Mouse (Mus musculus): ENCODE measurements at regions not wholly inside any gene's neighbourhood (a gene's known extent, or its start where the extent isn't known, plus 50 kb on each side); places are given as distances from the start of the nearest gene placed in this dataset.

- no peaks in the 10 kb centered on the region for H3K36me3 ChIP-seq (ENCODE audit: control insufficient read depth, insufficient read depth, low read length)
- no peak overlapping the region for H3K9ac ChIP-seq (ENCODE audit: low read length)
- TF ChIP-seq EP300 (optimal IDR thresholded peaks at IDR 0.05), result no peak
- no peak for TF ChIP-seq CTCF (IDR thresholded peaks at IDR 0.05; ENCODE audit: low read depth)
- WGBS, result 14% methylated on average over 23 of the region's 23 CpGs
- DNase-seq (ENCODE audit: low spot score) (no peak), ATAC-seq (ENCODE audit: low FRiP score, low TSS enrichment) (no peak)
- H3K4me1 ChIP-seq (replicated peaks; ENCODE audit: control insufficient read depth, insufficient read depth), result no peaks in the 10 kb centered on the region
- no peak overlapping the region for H3K4me2 ChIP-seq (replicated peaks; ENCODE audit: low read depth)
- H3K4me3 ChIP-seq (ENCODE audit: low read depth, low read length), result no peak overlapping the region
- no peak overlapping the region for H3K27ac ChIP-seq (replicated peaks)
- H3K9me3 ChIP-seq (ENCODE audit: control insufficient read depth, low read length), result no peaks in the 10 kb centered on the region
- 0 out of 2 replicates have a peak, but pooled peaks cover 2% of the 10 kb centered on the region for H3K27me3 ChIP-seq (ENCODE audit: control insufficient read depth, insufficient read depth, low read length)
Measured at GRCm38 (mm10) chr5:37967106-37967913, 71.2 kb upstream of the Stx18 start.

- no peaks in the 10 kb centered on the region for H3K4me1 ChIP-seq (replicated peaks; ENCODE audit: control insufficient read depth, insufficient read depth)
- DNase-seq (ENCODE audit: low spot score), result no peak
- H3K27ac ChIP-seq (replicated peaks), result no peak overlapping the region
- no peak overlapping the region for H3K4me3 ChIP-seq (ENCODE audit: low read depth, low read length)
- TF ChIP-seq EP300 (optimal IDR thresholded peaks at IDR 0.05), result no peak
- TF ChIP-seq CTCF (IDR thresholded peaks at IDR 0.05; ENCODE audit: low read depth), result no peak
- H3K9me3 ChIP-seq (ENCODE audit: control insufficient read depth, low read length), result no peaks in the 10 kb centered on the region
- no peak overlapping the region for H3K9ac ChIP-seq (ENCODE audit: low read length)
- no peaks in the 10 kb centered on the region for H3K27me3 ChIP-seq (ENCODE audit: control insufficient read depth, insufficient read depth, low read length)
- H3K4me2 ChIP-seq (replicated peaks; ENCODE audit: low read depth), result no peak overlapping the region
- no peaks in the 10 kb centered on the region for H3K36me3 ChIP-seq (ENCODE audit: control insufficient read depth, insufficient read depth, low read length)
- WGBS, result 61% methylated on average over 8 of the region's 8 CpGs
- ATAC-seq (ENCODE audit: low FRiP score, low TSS enrichment), result no peak
Measured at GRCm38 (mm10) chr5:37963688-37964087, 74.9 kb upstream of the Stx18 start.

- Histone ChIP-seq H3K27ac (replicated peaks) (no peak overlapping the region), H3K27me3 (ENCODE audit: control insufficient read depth, insufficient read depth, low read length) (no peaks in the 10 kb centered on the region), H3K4me3 (ENCODE audit: low read depth, low read length) (no peak overlapping the region), H3K4me1 (replicated peaks; ENCODE audit: control insufficient read depth, insufficient read depth) (no peaks in the 10 kb centered on the region), H3K36me3 (ENCODE audit: control insufficient read depth, insufficient read depth, low read length) (no peaks in the 10 kb centered on the region), H3K9me3 (ENCODE audit: control insufficient read depth, low read length) (no peaks in the 10 kb centered on the region), H3K9ac (ENCODE audit: low read length) (no peak overlapping the region), H3K4me2 (replicated peaks; ENCODE audit: low read depth) (no peak overlapping the region)
- no peak for ATAC-seq (ENCODE audit: low FRiP score, low TSS enrichment)
- no peak for DNase-seq (ENCODE audit: low spot score)
- TF ChIP-seq EP300 (optimal IDR thresholded peaks at IDR 0.05) (no peak), CTCF (IDR thresholded peaks at IDR 0.05; ENCODE audit: low read depth) (no peak)
- 27% methylated on average over 3 of the region's 3 CpGs for WGBS
Measured at GRCm38 (mm10) chr5:37962513-37962912, 76.0 kb upstream of the Stx18 start.

- WGBS, result 54% methylated on average over 7 of the region's 7 CpGs
- no peak overlapping the region for H3K4me2 ChIP-seq (replicated peaks; ENCODE audit: low read depth)
- no peak for TF ChIP-seq CTCF (IDR thresholded peaks at IDR 0.05; ENCODE audit: low read depth)
- no peak for TF ChIP-seq EP300 (optimal IDR thresholded peaks at IDR 0.05)
Measured at GRCm38 (mm10) chr5:37960216-37960615, 78.3 kb upstream of the Stx18 start.

GRCm38 (mm10) chr5:37952096-37952495, 86.4 kb upstream of the Stx18 start:
- TF ChIP-seq EP300 (optimal IDR thresholded peaks at IDR 0.05) (no peak), CTCF (IDR thresholded peaks at IDR 0.05; ENCODE audit: low read depth) (peak; percentile 63)
- Histone ChIP-seq H3K4me2 (replicated peaks; ENCODE audit: low read depth) (no peak overlapping the region), H3K4me1 (replicated peaks; ENCODE audit: control insufficient read depth, insufficient read depth) (no peaks in the 10 kb centered on the region), H3K9me3 (ENCODE audit: control insufficient read depth, low read length) (no peaks in the 10 kb centered on the region), H3K9ac (ENCODE audit: low read length) (no peak overlapping the region), H3K27me3 (ENCODE audit: control insufficient read depth, insufficient read depth, low read length) (no peaks in the 10 kb centered on the region), H3K4me3 (ENCODE audit: low read depth, low read length) (no peak overlapping the region), H3K36me3 (ENCODE audit: control insufficient read depth, insufficient read depth, low read length) (no peaks in the 10 kb centered on the region), H3K27ac (replicated peaks) (no peak overlapping the region)
- no peak for ATAC-seq (ENCODE audit: low FRiP score, low TSS enrichment)
- DNase-seq (ENCODE audit: low spot score), result no peak
- 0% methylated on average over 1 of the region's 1 CpGs for WGBS

More at GRCm38 (mm10) chr5:37960216-37960615, 78.3 kb upstream of the Stx18 start:
- H3K27ac ChIP-seq (replicated peaks), result no peak overlapping the region
- no peak overlapping the region for H3K9ac ChIP-seq (ENCODE audit: low read length)
- H3K27me3 ChIP-seq (ENCODE audit: control insufficient read depth, insufficient read depth, low read length), result no peaks in the 10 kb centered on the region
- no peak overlapping the region for H3K4me3 ChIP-seq (ENCODE audit: low read depth, low read length)
- H3K4me1 ChIP-seq (replicated peaks; ENCODE audit: control insufficient read depth, insufficient read depth), result no peaks in the 10 kb centered on the region
- DNase-seq (ENCODE audit: low spot score) (no peak), ATAC-seq (ENCODE audit: low FRiP score, low TSS enrichment) (no peak)
- H3K36me3 ChIP-seq (ENCODE audit: control insufficient read depth, insufficient read depth, low read length), result no peaks in the 10 kb centered on the region
- no peaks in the 10 kb centered on the region for H3K9me3 ChIP-seq (ENCODE audit: control insufficient read depth, low read length)

GRCm38 (mm10) chr5:37932760-37933122, 105.8 kb upstream of the Stx18 start:
- Histone ChIP-seq H3K27me3 (ENCODE audit: control insufficient read depth, insufficient read depth, low read length) (no peaks in the 10 kb centered on the region), H3K4me3 (ENCODE audit: low read depth, low read length) (no peak overlapping the region), H3K9ac (ENCODE audit: low read length) (no peak overlapping the region), H3K27ac (replicated peaks) (no peak overlapping the region), H3K9me3 (ENCODE audit: control insufficient read depth, low read length) (no peaks in the 10 kb centered on the region), H3K4me2 (replicated peaks; ENCODE audit: low read depth) (no peak overlapping the region), H3K36me3 (ENCODE audit: control insufficient read depth, insufficient read depth, low read length) (no peaks in the 10 kb centered on the region), H3K4me1 (replicated peaks; ENCODE audit: control insufficient read depth, insufficient read depth) (no peaks in the 10 kb centered on the region)
- DNase-seq (ENCODE audit: low spot score) (no peak), ATAC-seq (ENCODE audit: low FRiP score, low TSS enrichment) (no peak)
- TF ChIP-seq CTCF (IDR thresholded peaks at IDR 0.05; ENCODE audit: low read depth) (no peak), EP300 (optimal IDR thresholded peaks at IDR 0.05) (no peak)
- 21% methylated on average over 2 of the region's 2 CpGs for WGBS

All from stomach, postnatal 0 days (tissue).